Mouse (Mus musculus) left cerebral cortex, postnatal 36 days (tissue): Measurements from ENCODE around the gene Dnaaf3. TPM values are rescaled to one million over a fixed set of nuclear protein-coding genes. Genes with fewer than 3 reads are reported as not detected.

Experiments used
- DNase-seq, 2 experiments: peaks; one replicate each; pipeline ENCODE4 v3.0.0; 2021 to 2022; ENCODE audit warnings: low spot score in 2 of 2, mixed read lengths in 1 of 2
- intact Hi-C: fragments of 180-260 bp; cut with DNase I; formaldehyde crosslinking; loops from one replicate; pipeline ENCODE4 v1.15.1; 2025
- total RNA-seq, 2 experiments: library from RNA; stranded (reverse); gene quantifications; 2 replicates each; pipeline ENCODE4 v1.2.3; 2021

Dnaaf3 gene
- total RNA-seq, 2 experiments from 2014 or later = 0.27 to 0.34 TPM

DNA sequence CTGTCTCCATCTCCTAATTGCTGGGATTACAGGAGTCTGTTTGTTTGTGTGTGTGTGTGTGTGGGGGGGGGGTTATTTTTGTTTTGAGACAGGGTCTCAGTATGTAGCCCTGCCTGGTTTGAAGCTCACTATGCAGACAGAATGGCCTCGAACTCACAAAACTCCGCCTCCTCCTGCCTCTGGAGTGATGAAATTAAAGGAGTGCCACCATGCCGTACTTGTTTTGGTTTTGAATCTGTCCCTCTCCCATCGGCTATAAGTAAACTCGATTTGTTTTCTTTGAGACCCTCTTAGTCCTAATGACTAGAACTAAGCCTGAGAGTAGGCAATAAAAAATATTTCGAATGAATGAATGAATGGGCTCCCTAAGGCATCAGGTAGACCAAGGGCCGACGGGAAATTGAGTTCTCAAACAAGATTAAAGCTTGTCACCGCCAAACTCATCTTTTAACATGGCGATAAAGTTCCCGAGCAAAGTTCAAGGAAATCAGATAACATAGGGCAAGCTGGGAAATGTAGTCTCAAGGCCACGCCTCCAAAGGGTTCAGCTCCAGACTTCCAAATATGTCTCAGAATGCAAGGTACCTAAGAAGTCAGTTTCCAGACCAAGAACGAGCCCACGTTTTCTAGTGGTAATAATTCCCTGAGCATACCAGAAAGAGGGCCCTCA lies 29.7 kb downstream of the Dnaaf3 start:
- intact Hi-C loops = no loop called here
- DNase-seq = peak; percentile 24 to 53

DNA sequence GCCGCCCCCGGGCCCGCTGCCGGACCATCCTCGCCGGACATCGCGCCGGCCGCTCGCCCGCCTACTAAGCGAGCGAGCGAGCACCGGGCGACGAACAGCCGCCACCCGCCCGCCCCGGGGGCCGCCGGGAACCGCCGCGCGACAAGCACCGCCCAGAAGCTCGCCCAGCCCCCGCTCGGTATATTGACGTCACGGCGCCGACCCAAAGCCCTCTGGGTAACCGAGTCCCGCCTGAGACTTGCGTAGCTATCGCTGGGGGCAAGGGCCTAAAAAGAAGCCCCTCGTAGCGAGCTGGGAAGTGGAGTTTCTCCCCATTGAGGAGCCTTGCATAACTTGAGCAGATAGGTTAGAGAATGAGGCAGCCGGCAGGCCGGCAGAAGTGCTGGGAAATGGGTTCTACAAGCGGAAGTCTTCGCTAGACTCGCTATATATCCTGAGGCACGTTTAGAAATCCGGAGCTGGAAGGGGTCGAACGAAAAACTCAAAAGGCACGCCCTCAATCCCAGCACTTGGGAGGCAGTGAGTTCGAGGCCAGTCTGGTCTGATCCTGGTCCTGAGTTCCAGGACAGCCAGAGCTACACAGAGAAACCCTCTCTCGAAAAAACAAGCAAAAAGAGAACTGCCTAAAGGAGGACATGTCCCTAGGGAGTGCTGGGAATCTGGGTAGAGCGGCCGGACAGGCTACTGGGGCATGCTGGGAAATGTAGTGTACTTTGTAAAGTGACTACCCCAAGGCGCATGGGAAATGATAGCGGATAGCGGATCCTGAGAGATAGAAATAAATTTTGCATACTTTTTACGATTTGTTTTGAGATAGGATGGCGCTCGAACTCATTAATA lies 30.5 kb downstream of the Dnaaf3 start, which contains the start of gene Ppp1r12c:
Gene Ppp1r12c, minus strand, starts transcription at position 123 of the 840 bp plus-strand sequence.
- intact Hi-C loops = no loop called here
- DNase-seq = peak; percentile 97

DNA sequence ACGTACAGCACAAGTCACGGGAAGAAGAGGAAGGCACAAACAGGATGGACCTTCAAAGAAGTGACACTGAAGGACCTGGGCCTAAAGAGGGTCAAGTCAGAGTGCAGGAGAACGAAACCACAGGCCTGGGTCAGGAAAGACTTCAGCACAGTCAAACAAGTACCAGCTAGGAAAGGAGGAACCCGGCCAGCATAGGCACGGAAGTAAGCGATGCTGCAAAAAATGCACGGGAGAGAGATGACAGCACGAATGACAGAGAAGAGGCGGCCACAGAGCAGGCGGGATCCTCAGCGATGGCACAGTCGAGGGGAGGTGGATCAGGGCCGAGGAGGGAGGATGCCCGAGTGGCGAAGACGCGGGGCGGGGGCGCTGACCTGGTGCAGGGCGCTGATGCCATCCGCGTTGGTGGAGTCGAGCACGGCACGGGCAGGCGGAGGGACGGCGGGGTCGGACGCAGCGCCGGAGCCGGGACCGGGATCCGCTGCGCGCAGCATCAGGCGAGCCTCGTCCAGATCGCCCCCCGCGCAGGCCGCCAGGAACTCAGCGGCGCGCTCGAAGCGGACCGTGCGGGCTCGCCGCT lies 31.3 kb downstream of the Dnaaf3 start:
- intact Hi-C loops = no loop called here
- DNase-seq = peak; percentile 43 to 49

DNA sequence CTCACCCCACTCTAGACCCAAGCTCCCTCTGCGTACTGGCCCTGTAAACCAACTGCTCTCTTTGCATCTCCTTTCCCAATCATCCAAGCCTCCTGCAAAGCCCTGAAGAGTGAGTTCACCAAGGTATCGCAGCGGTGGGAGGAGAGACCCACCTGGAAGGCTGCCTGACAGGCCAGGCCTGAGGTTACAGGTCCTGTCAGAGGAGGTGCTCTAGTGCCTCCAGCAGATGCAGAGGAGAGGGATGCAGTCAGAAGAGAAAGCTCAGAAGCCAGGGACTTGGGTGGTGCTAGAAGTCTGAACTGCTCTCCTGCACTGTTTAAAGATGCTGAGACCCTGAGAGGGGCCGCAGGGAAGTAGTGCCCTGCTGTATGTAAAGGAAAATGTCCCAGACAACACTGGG lies 33.2 kb downstream of the Dnaaf3 start:
- no peak for DNase-seq
- intact Hi-C loops = no loop called here

DNA sequence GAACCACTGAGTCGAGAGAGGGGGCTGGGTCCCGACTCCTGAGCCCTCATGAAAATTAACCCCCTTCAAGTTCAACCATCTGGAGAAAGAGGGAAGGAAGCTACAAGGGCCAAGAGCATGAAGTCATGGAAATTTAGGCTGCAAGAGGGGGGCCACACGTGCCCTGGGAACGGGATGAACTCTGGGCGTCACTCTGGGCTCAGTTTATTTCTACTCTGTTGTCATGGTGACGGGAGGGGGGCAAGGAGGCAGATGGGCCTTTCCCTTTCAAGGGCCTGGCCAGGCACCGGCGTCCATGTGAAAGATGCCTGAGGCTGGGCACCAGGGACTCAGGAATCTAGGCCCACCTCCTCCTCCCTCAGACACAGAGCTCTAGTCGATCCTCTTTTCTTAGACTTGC lies 34.0 kb downstream of the Dnaaf3 start:
- intact Hi-C loops = no loop called here
- no peak for DNase-seq

DNA sequence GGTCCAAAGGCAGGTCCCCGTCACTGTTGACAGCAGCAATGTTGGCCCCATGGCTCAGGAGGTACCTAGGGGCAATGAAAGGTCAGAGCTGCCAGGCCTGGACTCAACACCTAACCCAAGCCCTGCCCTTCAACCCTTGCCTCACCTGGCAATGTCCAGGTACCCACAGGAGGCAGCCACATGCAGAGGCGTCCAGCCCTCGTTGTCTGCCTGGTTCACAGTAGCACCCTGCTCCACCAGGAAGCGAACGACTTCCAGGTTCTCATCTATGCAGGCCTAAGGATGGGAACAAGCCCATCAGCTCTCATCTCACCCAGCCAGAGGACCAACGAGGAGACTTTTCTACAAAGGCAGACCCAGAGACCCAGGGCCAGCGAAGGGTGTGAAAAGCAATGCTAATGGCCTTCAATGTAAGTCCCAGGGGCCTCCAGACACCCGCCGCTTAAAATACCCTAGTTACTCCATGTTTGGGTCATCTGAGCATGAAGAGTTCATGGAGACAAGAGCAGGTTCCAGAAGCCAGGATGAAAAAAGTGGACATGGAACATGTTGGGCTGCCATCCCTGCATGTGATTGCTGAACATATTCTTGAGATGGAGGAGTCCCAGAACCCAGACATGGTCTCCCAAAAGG lies 34.9 kb downstream of the Dnaaf3 start:
- DNase-seq = no peak
- intact Hi-C loops = no loop called here

DNA sequence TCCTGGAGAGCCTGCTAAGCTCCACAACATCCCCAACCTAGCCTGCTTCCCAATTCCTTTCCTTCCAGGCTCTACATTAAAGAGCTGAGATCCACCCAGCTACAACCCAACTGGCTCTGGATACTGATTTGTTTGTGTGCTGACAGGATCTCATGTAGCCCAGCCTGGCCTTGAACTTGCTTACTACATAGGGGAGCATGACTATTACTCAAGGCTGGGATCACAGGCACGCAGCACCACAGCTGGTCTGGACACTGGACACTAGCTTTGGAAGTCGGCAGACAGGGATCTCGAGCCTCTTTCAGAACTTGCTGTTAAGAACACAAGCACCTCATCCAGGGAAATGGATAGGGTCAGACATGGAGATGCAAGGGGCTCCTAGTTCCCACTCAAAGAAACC lies 35.8 kb downstream of the Dnaaf3 start:
- no peak for DNase-seq
- intact Hi-C loops = no loop called here

DNA sequence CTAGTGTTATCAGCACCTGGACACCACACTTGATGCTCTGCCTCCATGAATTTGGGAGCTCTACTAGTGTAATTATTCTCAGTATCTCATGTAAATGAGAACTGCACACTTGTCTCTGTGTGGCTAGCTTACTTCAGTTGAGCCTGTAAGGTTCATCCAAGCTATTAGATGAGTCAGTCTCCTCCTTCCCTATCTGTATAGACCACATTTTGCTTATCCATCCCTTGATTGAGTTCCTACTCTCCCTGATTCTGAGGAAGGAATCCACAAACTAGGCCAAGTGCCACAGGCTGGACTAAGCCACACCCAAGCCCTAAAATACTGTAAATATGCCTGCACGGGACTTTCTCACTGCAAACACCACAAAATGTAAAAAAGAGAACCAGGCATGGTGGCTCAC lies 38.3 kb downstream of the Dnaaf3 start:
- DNase-seq = no peak
- intact Hi-C loops = no loop called here

DNA sequence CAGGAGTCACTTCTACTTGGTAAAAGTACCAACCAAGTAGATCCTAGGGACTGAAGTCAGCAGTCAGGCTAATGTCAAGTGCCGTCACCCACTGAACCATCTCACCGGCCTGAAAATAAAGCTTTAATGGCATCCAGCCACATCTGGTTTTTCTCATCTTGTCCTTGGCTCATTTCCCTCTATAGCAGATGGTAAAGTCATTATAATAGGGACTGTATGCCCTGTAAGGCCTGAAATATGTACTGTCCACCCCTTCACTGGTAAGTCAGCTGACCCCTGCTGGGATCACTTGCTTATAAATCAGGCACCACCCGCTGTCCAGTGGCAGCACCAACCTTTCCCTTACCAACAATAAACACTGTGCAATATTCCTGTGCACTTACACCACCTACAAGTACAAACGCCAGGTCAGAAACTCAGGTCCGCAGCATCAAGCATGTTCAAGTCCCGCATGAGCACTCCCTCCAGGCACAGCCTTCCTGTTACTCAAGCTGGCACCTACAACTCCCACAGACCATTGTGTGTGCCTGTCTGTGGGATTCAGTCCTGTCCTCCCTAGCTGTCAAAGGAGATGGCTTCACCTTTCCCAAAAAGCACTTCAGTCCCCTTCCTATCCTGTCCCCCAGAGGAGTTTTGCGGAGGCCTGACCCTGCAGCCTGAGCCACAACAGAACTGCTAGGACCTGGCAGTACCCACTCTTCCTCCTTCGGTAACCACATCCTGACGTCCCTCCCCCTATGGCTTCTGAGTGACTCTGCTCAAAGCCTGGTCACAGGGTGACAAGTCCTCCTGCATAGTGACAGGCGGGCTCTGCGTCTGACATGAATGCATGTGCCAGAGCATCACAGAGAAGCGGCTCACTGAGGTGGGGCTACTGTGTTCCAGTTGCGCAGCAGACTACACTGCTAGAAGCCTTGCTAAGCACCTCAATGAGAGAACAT lies 39.7 kb downstream of the Dnaaf3 start:
- intact Hi-C loops = no loop called here

DNA sequence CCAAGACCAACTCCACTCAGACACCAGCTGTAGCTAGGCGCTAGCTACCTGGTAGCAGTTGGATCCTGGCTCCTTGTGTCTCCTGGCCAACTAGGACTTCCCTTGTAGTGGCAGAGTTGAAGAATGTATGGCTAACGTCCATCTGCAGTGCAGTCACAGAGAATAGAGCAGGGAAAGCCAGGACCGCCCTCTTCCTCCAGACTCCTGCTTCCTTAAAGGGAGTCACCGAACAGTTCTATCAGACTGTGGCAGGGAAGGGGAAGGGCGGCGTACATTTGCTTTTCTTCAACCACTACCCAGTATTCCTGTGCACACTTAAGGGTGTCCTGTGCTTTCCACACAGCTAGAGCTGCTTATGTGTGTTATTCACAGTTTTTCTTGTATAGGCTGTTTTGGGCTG lies 40.9 kb downstream of the Dnaaf3 start:
- intact Hi-C loops = no loop called here
- DNase-seq = no peak

More for the DNA sequence above, 39.7 kb downstream of the Dnaaf3 start:
- DNase-seq = no peak

DNA sequence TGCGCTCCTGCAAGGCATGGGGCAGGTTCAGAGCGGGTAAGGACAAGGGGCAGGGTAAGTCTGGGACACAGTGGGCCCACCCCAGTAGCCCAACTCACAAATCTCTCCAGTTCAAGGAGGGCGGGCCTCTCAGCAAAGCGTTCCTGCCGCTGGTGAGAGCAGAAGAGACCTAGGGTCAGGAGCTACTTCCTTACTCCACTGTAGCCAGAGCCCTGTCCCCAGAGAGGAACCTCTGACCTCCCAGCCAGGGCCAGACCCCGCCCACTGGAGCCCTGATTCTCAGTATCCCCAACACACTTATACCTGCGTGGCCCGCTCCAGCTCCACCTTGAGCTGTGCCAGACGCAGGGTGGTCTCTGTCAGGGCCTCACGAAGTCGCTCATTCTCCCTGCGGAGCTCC lies 50.0 kb downstream of the Dnaaf3 start:
- no peak for DNase-seq
- intact Hi-C loops = no loop called here

DNA sequence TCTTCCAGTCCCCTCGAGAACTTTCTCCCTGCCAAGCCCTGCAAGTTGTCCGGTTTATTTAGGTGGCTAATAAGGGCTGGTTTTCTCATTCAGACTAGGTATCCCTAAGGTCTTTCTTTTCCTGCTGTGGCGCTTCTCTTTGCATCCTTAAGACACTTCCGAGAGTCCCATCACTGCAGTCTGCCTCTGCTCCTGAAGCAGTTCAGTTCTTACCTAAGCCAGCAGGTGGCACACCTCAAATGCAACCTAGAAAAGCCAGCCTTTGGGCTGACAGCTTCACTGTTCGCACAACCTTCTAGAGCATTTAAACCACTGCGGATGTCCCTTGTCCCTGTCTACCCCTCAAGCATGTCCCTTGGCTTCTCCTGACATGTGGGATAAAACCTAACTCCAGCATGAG lies 52.6 kb downstream of the Dnaaf3 start:
- DNase-seq = no peak
- intact Hi-C loops = loop anchor here (10.0 kb wide), 2 partner anchors 805 to 1185 kb away; partner anchors contain the start of gene Tmc4

DNA sequence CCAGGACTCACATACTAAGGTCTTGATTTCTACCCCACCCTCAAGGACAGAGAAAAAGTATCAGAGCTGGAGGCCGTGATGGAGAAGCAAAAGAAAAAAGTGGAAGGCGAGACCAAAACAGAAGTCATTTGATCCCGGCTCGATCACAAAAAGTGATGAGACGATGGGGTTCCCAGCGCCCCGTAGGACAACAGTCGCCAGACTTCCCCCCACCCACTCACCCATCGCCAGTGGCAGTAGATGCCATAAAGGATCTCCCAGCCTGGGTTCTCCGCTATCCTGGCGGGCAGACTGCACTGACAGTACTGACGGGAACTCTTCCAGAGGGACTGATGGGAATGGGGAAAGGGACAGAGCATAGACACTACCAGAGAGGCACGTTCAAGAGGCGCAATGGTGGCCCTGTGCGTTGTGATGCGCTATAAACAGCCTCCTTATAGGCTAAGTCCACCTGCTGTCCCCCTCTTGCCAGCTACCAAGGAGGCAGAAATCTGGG lies 53.4 kb downstream of the Dnaaf3 start:
- no peak for DNase-seq
- intact Hi-C loops = loop anchor here (10.0 kb wide), 2 partner anchors 804 to 1184 kb away; partner anchors contain the start of gene Tmc4

DNA sequence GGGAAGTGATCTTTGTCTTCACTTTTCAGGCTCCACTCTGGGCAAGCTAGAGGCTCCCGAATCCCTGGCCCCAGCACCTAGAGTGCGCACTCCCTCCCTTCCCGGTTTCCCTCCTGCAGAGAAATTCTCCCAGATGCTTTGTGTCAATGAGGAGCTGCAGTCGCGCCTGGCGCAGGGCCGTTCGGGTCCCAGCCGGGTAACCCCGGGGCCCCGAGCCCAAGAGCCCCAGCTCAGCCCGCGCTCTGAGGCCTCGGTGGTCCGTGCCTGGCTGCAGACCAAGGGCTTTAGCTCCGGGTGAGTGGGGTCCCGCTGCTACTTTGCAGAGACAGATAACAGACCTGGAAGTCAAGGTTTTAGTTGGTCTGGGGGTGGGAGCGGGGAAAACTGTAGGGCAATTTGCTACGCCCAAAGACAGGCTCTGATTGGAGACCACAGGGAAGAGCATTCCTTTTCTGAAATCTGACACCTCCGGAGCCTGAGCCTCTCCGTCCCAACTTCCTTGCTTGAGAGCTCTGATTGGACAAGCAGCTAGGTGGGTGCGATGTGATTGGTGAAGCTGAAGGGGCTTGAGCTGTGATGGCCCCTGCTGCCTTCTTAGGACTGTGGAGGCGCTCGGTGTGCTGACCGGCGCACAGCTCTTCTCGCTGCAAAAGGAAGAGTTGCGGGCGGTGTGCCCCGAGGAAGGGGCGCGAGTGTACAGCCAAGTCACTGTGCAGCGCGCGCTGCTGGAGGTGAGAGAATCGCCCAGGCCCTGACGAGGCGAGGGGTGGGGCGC lies 54.0 kb downstream of the Dnaaf3 start:
- intact Hi-C loops = loop anchor here (10.0 kb wide), 2 partner anchors 803 to 1183 kb away; partner anchors contain the start of gene Tmc4
- peak; percentile 63 to 68 for DNase-seq

DNA sequence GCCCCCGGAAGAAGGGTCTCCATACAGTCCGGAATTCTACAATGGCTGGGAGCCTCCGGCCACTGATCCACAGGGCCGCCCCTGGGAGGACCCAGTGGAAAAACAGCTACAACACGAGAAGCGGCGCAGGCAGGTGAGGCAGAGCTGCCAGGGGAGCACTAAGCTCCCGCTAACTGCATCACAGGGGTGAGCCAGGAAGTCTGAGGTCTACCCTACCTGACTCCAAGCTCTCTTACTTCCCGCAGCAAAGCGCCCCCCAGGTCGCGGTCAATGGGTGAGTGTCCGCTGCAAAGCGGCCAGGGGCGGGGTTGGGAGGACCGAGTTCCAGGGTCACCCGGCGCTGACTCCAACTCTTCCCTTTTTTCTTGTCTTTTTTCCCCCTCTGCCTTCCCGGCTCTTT lies 58.3 kb downstream of the Dnaaf3 start:
- intact Hi-C loops = loop anchor here (5.0 to 10.0 kb wide), 3 partner anchors 42 to 1179 kb away; partner anchors contain the start of gene Tmc4
- DNase-seq = no peak
